Mouse (Mus musculus) stomach, embryonic 14.5 days (tissue): Measurements from ENCODE around the gene Syne1. TPM values are rescaled to one million over a fixed set of nuclear protein-coding genes. Genes with fewer than 3 reads are reported as not detected.

ENCODE experiments used
- ATAC-seq: fragments of 200-750 bp; cut with Nextera tagmentation; 2 replicates; pipeline ENCODE4 v1.8.0; 2017; ENCODE audit warnings: low read depth, moderate TSS enrichment; ENCODE audit not compliant: insufficient number of reproducible peaks, insufficient read depth, low FRiP score
- H3K27ac ChIP-seq: fragments of 300-500 bp; sonication (generic); 2 replicates; pipeline ENCODE4 v1.5.1; 2014; ENCODE audit warnings: mild to moderate bottlenecking, low read length, moderate library complexity, mixed read lengths
- H3K27me3 ChIP-seq: fragments of 300-500 bp; sonication (generic); 2 replicates; pipeline ENCODE4 v1.6.1; 2014; ENCODE audit warnings: low read length, control low read depth, mixed read lengths; ENCODE audit not compliant: control insufficient read depth, insufficient read depth
- H3K36me3 ChIP-seq: fragments of 300-500 bp; sonication (generic); 2 replicates; pipeline ENCODE4 v1.6.1; 2014; ENCODE audit warnings: mild to moderate bottlenecking, control low read depth, low read length, moderate library complexity, mixed read lengths; ENCODE audit not compliant: control insufficient read depth, insufficient read depth
- H3K4me1 ChIP-seq: fragments of 300-500 bp; sonication (generic); 2 replicates; pipeline ENCODE4 v1.6.1; 2014; ENCODE audit warnings: low read length, control low read depth, mixed read lengths; ENCODE audit not compliant: control insufficient read depth, insufficient read depth
- H3K4me2 ChIP-seq: fragments of 300-500 bp; sonication (generic); replicated peaks from 2 replicates; pipeline ENCODE4 v1.6.1; 2014; ENCODE audit warnings: low read depth, low read length, control low read depth
- H3K4me3 ChIP-seq: fragments of 300-500 bp; sonication (generic); 2 replicates; pipeline ENCODE4 v1.5.1; 2014; ENCODE audit warnings: low read depth, low read length, control low read depth
- H3K9ac ChIP-seq: fragments of 300-500 bp; sonication (generic); replicated peaks from 2 replicates; pipeline ENCODE4 v1.6.1; 2014; ENCODE audit warnings: low read depth, mild to moderate bottlenecking, control low read depth, low read length, moderate library complexity, mixed read lengths
- H3K9me3 ChIP-seq: fragments of 300-500 bp; sonication (generic); 2 replicates; pipeline ENCODE4 v1.6.1; 2016; ENCODE audit warnings: low read depth, low read length, control low read depth; ENCODE audit not compliant: control insufficient read depth
- WGBS: fragments of 180-500 bp; shearing (Covaris S2); extraction: QIAGEN DNeasy Blood & Tissue Kit; methylation state at CpG from one replicate; pipeline ENCODE4 v1.1.7; 2014; 5-methylcytosine and 5-hydroxymethylcytosine counted together
- polyA plus RNA-seq: library from polyadenylated mRNA; unstranded; fragments of >200 nt; fragmentation: Nextera tagmentation; extraction: Ambion mirVana; gene quantifications from 2 replicates; pipeline ENCODE4 v1.2.1, GENCODE M21; 2014

Syne1 gene
- polyA plus RNA-seq, 1 experiment from 2014 or later: 19.9 TPM

GRCm38 (mm10) chr10:5227395-5228076 lies 323.7 kb downstream of the Syne1 start:
- Histone ChIP-seq H3K36me3 (peaks cover 20% of the 10 kb centered on the region), H3K27me3 (no peaks in the 10 kb centered on the region), H3K9ac (no peak overlapping the region), H3K4me3 (no peak overlapping the region), H3K27ac (no peak overlapping the region), H3K4me2 (no peak overlapping the region), H3K4me1 (no peaks in the 10 kb centered on the region), H3K9me3 (no peaks in the 10 kb centered on the region)
- WGBS: 82% methylated on average over 20 of the region's 20 CpGs
- ATAC-seq: no peak

GRCm38 (mm10) chr10:5215943-5216342 lies 335.3 kb downstream of the Syne1 start:
- no peak for ATAC-seq
- 68% methylated on average over 1 of the region's 1 CpGs for WGBS
- Histone ChIP-seq H3K9ac (no peak overlapping the region), H3K27ac (no peak overlapping the region), H3K4me2 (no peak overlapping the region), H3K4me3 (no peak overlapping the region), H3K9me3 (no peaks in the 10 kb centered on the region), H3K36me3 (peaks cover 2% of the 10 kb centered on the region; the same call in 1 of the 2 replicates), H3K27me3 (no peaks in the 10 kb centered on the region), H3K4me1 (no peaks in the 10 kb centered on the region)

GRCm38 (mm10) chr10:5207905-5208641 lies 343.2 kb downstream of the Syne1 start:
- peaks cover 11% of the 10 kb centered on the region; the same call in 1 of the 2 replicates for H3K36me3 ChIP-seq
- H3K27me3 ChIP-seq: no peaks in the 10 kb centered on the region
- no peak overlapping the region for H3K4me2 ChIP-seq
- 0 out of 2 replicates have a peak, but pooled peaks have one; percentile 57 for ATAC-seq
- WGBS: 25% methylated on average over 7 of the region's 7 CpGs
- H3K9me3 ChIP-seq: no peaks in the 10 kb centered on the region
- H3K27ac ChIP-seq: peak overlapping the region; percentile 39; the same call in 1 of the 2 replicates
- no peak overlapping the region for H3K9ac ChIP-seq
- no peaks in the 10 kb centered on the region for H3K4me1 ChIP-seq
- no peak overlapping the region for H3K4me3 ChIP-seq

- H3K36me3 ChIP-seq: peaks cover 11% of the 10 kb centered on the region; the same call in 1 of the 2 replicates
- no peak overlapping the region for H3K4me2 ChIP-seq
- H3K9ac ChIP-seq: no peak overlapping the region
- peak; percentile 51; the same call in 1 of the 2 replicates for ATAC-seq
- no peak overlapping the region for H3K4me3 ChIP-seq
- 91% methylated on average over 3 of the region's 3 CpGs for WGBS
- H3K27me3 ChIP-seq: no peaks in the 10 kb centered on the region
- H3K27ac ChIP-seq: no peak overlapping the region
- H3K9me3 ChIP-seq: no peaks in the 10 kb centered on the region
- H3K4me1 ChIP-seq: no peaks in the 10 kb centered on the region
Measured at GRCm38 (mm10) chr10:5205977-5206376, 345.3 kb downstream of the Syne1 start.

- H3K27me3 ChIP-seq: no peaks in the 10 kb centered on the region
- peaks cover 11% of the 10 kb centered on the region; the same call in 1 of the 2 replicates for H3K36me3 ChIP-seq
- H3K4me1 ChIP-seq: no peaks in the 10 kb centered on the region
- no peak overlapping the region for H3K4me2 ChIP-seq
- H3K9me3 ChIP-seq: no peaks in the 10 kb centered on the region
- WGBS: 85% methylated on average over 5 of the region's 5 CpGs
- H3K9ac ChIP-seq: no peak overlapping the region
- no peak overlapping the region for H3K4me3 ChIP-seq
- no peak overlapping the region for H3K27ac ChIP-seq
- no peak for ATAC-seq
Measured at GRCm38 (mm10) chr10:5205570-5205969, 345.7 kb downstream of the Syne1 start.

GRCm38 (mm10) chr10:5203837-5204236 lies 347.4 kb downstream of the Syne1 start:
- 69% methylated on average over 10 of the region's 10 CpGs for WGBS
- Histone ChIP-seq H3K4me3 (no peak overlapping the region), H3K27me3 (no peaks in the 10 kb centered on the region), H3K4me1 (no peaks in the 10 kb centered on the region), H3K9ac (no peak overlapping the region), H3K27ac (no peak overlapping the region), H3K9me3 (no peaks in the 10 kb centered on the region), H3K36me3 (peaks cover 11% of the 10 kb centered on the region; the same call in 1 of the 2 replicates), H3K4me2 (no peak overlapping the region)
- ATAC-seq: no peak

GRCm38 (mm10) chr10:5197356-5197755 lies 353.9 kb downstream of the Syne1 start:
- no peak overlapping the region for H3K27ac ChIP-seq
- H3K36me3 ChIP-seq: peaks cover 2% of the 10 kb centered on the region; the same call in 1 of the 2 replicates
- no peaks in the 10 kb centered on the region for H3K9me3 ChIP-seq
- H3K4me3 ChIP-seq: no peak overlapping the region
- 83% methylated on average over 2 of the region's 2 CpGs for WGBS
- no peak for ATAC-seq
- no peaks in the 10 kb centered on the region for H3K27me3 ChIP-seq
- H3K4me1 ChIP-seq: no peaks in the 10 kb centered on the region
- no peak overlapping the region for H3K9ac ChIP-seq
- H3K4me2 ChIP-seq: no peak overlapping the region

- no peak overlapping the region for H3K4me2 ChIP-seq
- H3K27ac ChIP-seq: no peak overlapping the region
- H3K9me3 ChIP-seq: no peaks in the 10 kb centered on the region
- ATAC-seq: no peak
- H3K36me3 ChIP-seq: peaks cover 2% of the 10 kb centered on the region; the same call in 1 of the 2 replicates
- H3K4me1 ChIP-seq: no peaks in the 10 kb centered on the region
- 87% methylated on average over 5 of the region's 5 CpGs for WGBS
- H3K9ac ChIP-seq: no peak overlapping the region
- H3K27me3 ChIP-seq: no peaks in the 10 kb centered on the region
- no peak overlapping the region for H3K4me3 ChIP-seq
Measured at GRCm38 (mm10) chr10:5196267-5196666, 355.0 kb downstream of the Syne1 start.
